Mouse (Mus musculus): ENCODE results near the gene Fbxw8.

GRCm38 (mm10) chr5:118123096-118123495 is 32.2 kb downstream of the Fbxw8 start:
- no peak for TF ChIP-seq CTCF (IDR thresholded peaks at IDR 0.05; ENCODE audit: low read depth)
- no peak for TF ChIP-seq EP300 (IDR thresholded peaks at IDR 0.05; ENCODE audit: low read depth)
